Mouse (Mus musculus) limb, embryonic 10.5 days (tissue): ENCODE measurements at regions not wholly inside any gene's neighbourhood (a gene's known extent, or its start where the extent isn't known, plus 50 kb on each side); places are given as distances from the start of the nearest gene placed in this dataset.

Experiments
- DNase-seq: peaks from one replicate; pipeline ENCODE4 v3.0.0-alpha.2; 2017; ENCODE audit warnings: low spot score
- H3K27ac ChIP-seq: fragments of 300-500 bp; sonication (generic); 2 replicates; pipeline ENCODE4 v1.5.1; 2016; ENCODE audit warnings: mild to moderate bottlenecking
- H3K27me3 ChIP-seq: fragments of 300-500 bp; sonication (generic); 2 replicates; pipeline ENCODE4 v1.6.1; 2016; ENCODE audit warnings: low read depth, mild to moderate bottlenecking; ENCODE audit not compliant: poor library complexity, severe bottlenecking
- H3K36me3 ChIP-seq: fragments of 300-500 bp; sonication (generic); 2 replicates; pipeline ENCODE4 v1.6.1; 2016; ENCODE audit warnings: mild to moderate bottlenecking, moderate library complexity
- H3K4me1 ChIP-seq: fragments of 300-500 bp; sonication (generic); 2 replicates; pipeline ENCODE4 v1.6.1; 2016
- H3K4me3 ChIP-seq: fragments of 300-500 bp; sonication (generic); 2 replicates; pipeline ENCODE4 v1.5.1; 2016; ENCODE audit warnings: mild to moderate bottlenecking, moderate library complexity
- H3K9me3 ChIP-seq: fragments of 300-500 bp; sonication (generic); replicated peaks from 2 replicates; pipeline ENCODE4 v1.6.1; 2016; ENCODE audit warnings: mild to moderate bottlenecking
- WGBS: fragments of 180-500 bp; shearing (Covaris S2); methylation state at CpG from one replicate; pipeline ENCODE4 v1.1.7; 2016; 5-methylcytosine and 5-hydroxymethylcytosine counted together

- no peak overlapping the region for H3K4me3 ChIP-seq
- DNase-seq = no peak
- no peaks in the 10 kb centered on the region for H3K36me3 ChIP-seq
- H3K27me3 ChIP-seq = no peaks in the 10 kb centered on the region
- no peak overlapping the region for H3K27ac ChIP-seq
- no peaks in the 10 kb centered on the region for H3K9me3 ChIP-seq
- no peaks in the 10 kb centered on the region for H3K4me1 ChIP-seq
- 88% methylated on average over 2 of the region's 2 CpGs for WGBS
These were observed 472.8 kb upstream of the Robo1 start for GRCm38 (mm10) chr16:71835325-71835724.

GRCm38 (mm10) chr16:71850097-71850496 lies 458.0 kb upstream of the Robo1 start:
- no peak overlapping the region for H3K27ac ChIP-seq
- no peak for DNase-seq
- no peaks in the 10 kb centered on the region for H3K4me1 ChIP-seq
- H3K27me3 ChIP-seq = no peaks in the 10 kb centered on the region
- 87% methylated on average over 3 of the region's 3 CpGs for WGBS
- no peaks in the 10 kb centered on the region for H3K9me3 ChIP-seq
- H3K4me3 ChIP-seq = no peak overlapping the region
- no peaks in the 10 kb centered on the region for H3K36me3 ChIP-seq

GRCm38 (mm10) chr16:71851590-71852190 lies 456.4 kb upstream of the Robo1 start:
- Histone ChIP-seq H3K4me1 (no peaks in the 10 kb centered on the region), H3K4me3 (no peak overlapping the region), H3K27ac (no peak overlapping the region), H3K9me3 (no peaks in the 10 kb centered on the region), H3K27me3 (no peaks in the 10 kb centered on the region), H3K36me3 (no peaks in the 10 kb centered on the region)
- WGBS = 62% methylated on average over 3 of the region's 3 CpGs
- no peak for DNase-seq

- Histone ChIP-seq H3K27ac (no peak overlapping the region), H3K36me3 (no peaks in the 10 kb centered on the region), H3K4me1 (no peaks in the 10 kb centered on the region), H3K9me3 (no peaks in the 10 kb centered on the region), H3K4me3 (no peak overlapping the region), H3K27me3 (no peaks in the 10 kb centered on the region)
- no peak for DNase-seq
These were observed 450.2 kb upstream of the Robo1 start for GRCm38 (mm10) chr16:71857877-71858276.

- Histone ChIP-seq H3K9me3 (no peaks in the 10 kb centered on the region), H3K4me1 (no peaks in the 10 kb centered on the region), H3K4me3 (no peak overlapping the region), H3K27ac (no peak overlapping the region), H3K27me3 (no peaks in the 10 kb centered on the region), H3K36me3 (no peaks in the 10 kb centered on the region)
- no peak for DNase-seq
- 92% methylated on average over 2 of the region's 2 CpGs for WGBS
These were observed 447.9 kb upstream of the Robo1 start for GRCm38 (mm10) chr16:71860205-71860604.

GRCm38 (mm10) chr16:71885701-71886100 lies 422.4 kb upstream of the Robo1 start:
- Histone ChIP-seq H3K27me3 (no peaks in the 10 kb centered on the region), H3K9me3 (no peaks in the 10 kb centered on the region), H3K4me3 (no peak overlapping the region), H3K4me1 (no peaks in the 10 kb centered on the region), H3K36me3 (no peaks in the 10 kb centered on the region), H3K27ac (no peak overlapping the region)
- no peak for DNase-seq
- 81% methylated on average over 4 of the region's 4 CpGs for WGBS

- no peak overlapping the region for H3K27ac ChIP-seq
- WGBS = 91% methylated on average over 2 of the region's 2 CpGs
- no peak for DNase-seq
- no peaks in the 10 kb centered on the region for H3K9me3 ChIP-seq
- no peaks in the 10 kb centered on the region for H3K4me1 ChIP-seq
- no peaks in the 10 kb centered on the region for H3K36me3 ChIP-seq
- no peaks in the 10 kb centered on the region for H3K27me3 ChIP-seq
- no peak overlapping the region for H3K4me3 ChIP-seq
These were observed 418.4 kb upstream of the Robo1 start for GRCm38 (mm10) chr16:71889679-71890078.

GRCm38 (mm10) chr16:71923111-71923510 lies 385.0 kb upstream of the Robo1 start:
- Histone ChIP-seq H3K9me3 (no peaks in the 10 kb centered on the region), H3K4me1 (no peaks in the 10 kb centered on the region), H3K4me3 (no peak overlapping the region), H3K36me3 (no peaks in the 10 kb centered on the region), H3K27ac (no peak overlapping the region), H3K27me3 (no peaks in the 10 kb centered on the region)
- 93% methylated on average over 13 of the region's 13 CpGs for WGBS
- DNase-seq = no peak

- Histone ChIP-seq H3K27me3 (no peaks in the 10 kb centered on the region), H3K27ac (no peak overlapping the region), H3K36me3 (no peaks in the 10 kb centered on the region), H3K9me3 (no peaks in the 10 kb centered on the region), H3K4me1 (no peaks in the 10 kb centered on the region), H3K4me3 (no peak overlapping the region)
- 72% methylated on average over 2 of the region's 2 CpGs for WGBS
- DNase-seq = no peak
These were observed 363.9 kb upstream of the Robo1 start for GRCm38 (mm10) chr16:71944165-71944564.

- DNase-seq = no peak
- Histone ChIP-seq H3K4me1 (no peaks in the 10 kb centered on the region), H3K27me3 (no peaks in the 10 kb centered on the region), H3K9me3 (no peaks in the 10 kb centered on the region), H3K4me3 (no peak overlapping the region), H3K36me3 (no peaks in the 10 kb centered on the region), H3K27ac (no peak overlapping the region)
- 87% methylated on average over 2 of the region's 2 CpGs for WGBS
These were observed 363.3 kb upstream of the Robo1 start for GRCm38 (mm10) chr16:71944846-71945245.

- H3K27me3 ChIP-seq = no peaks in the 10 kb centered on the region
- 90% methylated on average over 2 of the region's 2 CpGs for WGBS
- H3K27ac ChIP-seq = no peak overlapping the region
- H3K36me3 ChIP-seq = no peaks in the 10 kb centered on the region
- DNase-seq = no peak
- H3K4me3 ChIP-seq = no peak overlapping the region
- H3K4me1 ChIP-seq = no peaks in the 10 kb centered on the region
- no peaks in the 10 kb centered on the region for H3K9me3 ChIP-seq
These were observed 355.2 kb upstream of the Robo1 start for GRCm38 (mm10) chr16:71952879-71953406.

GRCm38 (mm10) chr16:71963579-71963978 lies 344.5 kb upstream of the Robo1 start:
- no peaks in the 10 kb centered on the region for H3K9me3 ChIP-seq
- DNase-seq = no peak
- no peaks in the 10 kb centered on the region for H3K27me3 ChIP-seq
- H3K4me1 ChIP-seq = no peaks in the 10 kb centered on the region
- no peak overlapping the region for H3K27ac ChIP-seq
- H3K4me3 ChIP-seq = no peak overlapping the region
- H3K36me3 ChIP-seq = no peaks in the 10 kb centered on the region

GRCm38 (mm10) chr16:71973811-71974210 lies 334.3 kb upstream of the Robo1 start:
- DNase-seq = no peak
- Histone ChIP-seq H3K4me1 (no peaks in the 10 kb centered on the region), H3K27me3 (no peaks in the 10 kb centered on the region), H3K36me3 (no peaks in the 10 kb centered on the region), H3K9me3 (no peaks in the 10 kb centered on the region), H3K4me3 (no peak overlapping the region), H3K27ac (no peak overlapping the region)
- WGBS = 75% methylated on average over 2 of the region's 2 CpGs

- Histone ChIP-seq H3K27ac (no peak overlapping the region), H3K36me3 (no peaks in the 10 kb centered on the region), H3K9me3 (no peaks in the 10 kb centered on the region), H3K27me3 (no peaks in the 10 kb centered on the region), H3K4me3 (no peak overlapping the region), H3K4me1 (no peaks in the 10 kb centered on the region)
- DNase-seq = no peak
- 92% methylated on average over 3 of the region's 3 CpGs for WGBS
These were observed 310.4 kb upstream of the Robo1 start for GRCm38 (mm10) chr16:71997634-71998278.
